Mouse (Mus musculus) layer of hippocampus, postnatal 10 days (tissue): Measurements from ENCODE around the gene Gtf2ird2. TPM values are rescaled to one million over a fixed set of nuclear protein-coding genes. Genes with fewer than 3 reads are reported as not detected.

Source experiments
- DNase-seq, 2 experiments: peaks; one replicate each; pipeline ENCODE4 v3.0.0; 2021; ENCODE audit warnings: low spot score in 2 of 2
- total RNA-seq, 2 experiments: library from RNA; stranded (reverse); gene quantifications; 2 replicates each; pipeline ENCODE4 v1.2.3; 2021

The Gtf2ird2 gene
- total RNA-seq, 2 experiments from 2014 or later = 13.1 to 14.7 TPM

GRCm38 (mm10) chr5:134182172-134182571, 1.6 kb upstream of the Gtf2ird2 start:
- no peak for DNase-seq

GRCm38 (mm10) chr5:134182735-134183134, 1.1 kb upstream of the Gtf2ird2 start:
- no peak for DNase-seq

- no peak for DNase-seq
Observed at GRCm38 (mm10) chr5:134183162-134183561, 657 bp upstream of the Gtf2ird2 start.

- no peak for DNase-seq
Observed at GRCm38 (mm10) chr5:134186059-134186458, 2.2 kb downstream of the Gtf2ird2 start.

GRCm38 (mm10) chr5:134186961-134187731, 3.3 kb downstream of the Gtf2ird2 start:
- DNase-seq = peak; percentile 63 to 68

- no peak for DNase-seq
Observed at GRCm38 (mm10) chr5:134188571-134188970, 4.8 kb downstream of the Gtf2ird2 start.

GRCm38 (mm10) chr5:134193664-134194063, 9.8 kb downstream of the Gtf2ird2 start:
- no peak for DNase-seq

GRCm38 (mm10) chr5:134206721-134207120, 22.9 kb downstream of the Gtf2ird2 start:
- no peak for DNase-seq

- no peak for DNase-seq
Observed at GRCm38 (mm10) chr5:134209931-134210554, 26.2 kb downstream of the Gtf2ird2 start.

GRCm38 (mm10) chr5:134214021-134214806, 30.4 kb downstream of the Gtf2ird2 start:
- no peak for DNase-seq

- DNase-seq = no peak
Observed at GRCm38 (mm10) chr5:134217900-134218299, 34.1 kb downstream of the Gtf2ird2 start.

GRCm38 (mm10) chr5:134221278-134221677, 37.5 kb downstream of the Gtf2ird2 start:
- DNase-seq = no peak

- no peak for DNase-seq
Observed at GRCm38 (mm10) chr5:134221708-134222150, 37.9 kb downstream of the Gtf2ird2 start.

- no peak for DNase-seq
Observed at GRCm38 (mm10) chr5:134225110-134225901, 41.5 kb downstream of the Gtf2ird2 start.

GRCm38 (mm10) chr5:134226946-134227345, 43.1 kb downstream of the Gtf2ird2 start:
- no peak for DNase-seq

- peak; percentile 53 to 54 for DNase-seq
Observed at GRCm38 (mm10) chr5:134227574-134228248, 43.9 kb downstream of the Gtf2ird2 start.

- no peak for DNase-seq
Observed at GRCm38 (mm10) chr5:134228249-134228638, 44.4 kb downstream of the Gtf2ird2 start.

- DNase-seq = no peak
Observed at GRCm38 (mm10) chr5:134229391-134229790, 45.6 kb downstream of the Gtf2ird2 start, which contains the start of gene Ncf1. TSS of gene Ncf1 (minus strand) at chr5:134229625.

GRCm38 (mm10) chr5:134231376-134231775, 47.6 kb downstream of the Gtf2ird2 start:
- no peak for DNase-seq

GRCm38 (mm10) chr5:134232111-134232510, 48.3 kb downstream of the Gtf2ird2 start:
- DNase-seq = no peak
